Mouse (Mus musculus): Measurements from ENCODE around the gene Lrrn4cl. TPM values are rescaled to one million over a fixed set of nuclear protein-coding genes. Genes with fewer than 3 reads are reported as not detected.
A peak's percentile ranks its signal among the peaks of the same experiment; 100 is the strongest.
"Not testable (repeated sequence)": the region's sequence is repeated elsewhere in the genome, so short reads cannot be mapped to it uniquely, and the experiment has no call there.

Lrrn4cl gene
- total RNA-seq, 2 experiments from 2014 or later: 7.8 to 11.0 TPM

DNA sequence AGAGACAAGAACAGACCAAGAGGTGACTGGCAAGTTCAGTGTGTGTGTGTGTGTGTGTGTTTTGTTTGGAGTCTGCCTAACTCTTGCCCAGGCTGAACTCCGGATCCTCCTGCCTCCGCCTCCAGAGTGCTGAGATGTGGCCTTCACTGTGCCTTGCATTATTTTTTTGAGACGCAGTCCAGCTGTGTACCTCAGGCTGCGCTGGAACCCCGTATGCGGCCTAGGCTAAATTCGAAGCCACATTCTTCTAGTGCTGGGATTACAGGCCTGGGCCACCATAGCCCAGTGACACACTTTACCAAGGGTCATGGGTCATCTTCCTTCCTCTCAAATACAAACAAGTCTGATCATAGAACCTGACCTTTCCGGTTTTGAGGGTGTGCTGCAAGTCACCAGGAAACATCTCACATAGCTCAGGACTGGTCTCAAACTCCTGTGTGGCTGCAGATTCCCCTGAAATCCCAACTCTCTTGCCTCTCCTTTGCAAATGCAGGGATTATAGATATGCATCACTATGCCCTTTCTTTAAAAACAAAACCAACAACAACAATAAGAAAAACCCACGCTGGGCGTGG lies 21.8 kb downstream of the Lrrn4cl start:
- no peak for DNase-seq
- intact Hi-C loops (cut with DNase I; ENCODE audit: low total_unique reads): no loop called here

- no peak for DNase-seq
- intact Hi-C loops (cut with DNase I; ENCODE audit: low total_unique reads): no loop called here
Measured at GRCm38 (mm10) chr19:8875031-8875430, 24.5 kb downstream of the Lrrn4cl start.

DNA sequence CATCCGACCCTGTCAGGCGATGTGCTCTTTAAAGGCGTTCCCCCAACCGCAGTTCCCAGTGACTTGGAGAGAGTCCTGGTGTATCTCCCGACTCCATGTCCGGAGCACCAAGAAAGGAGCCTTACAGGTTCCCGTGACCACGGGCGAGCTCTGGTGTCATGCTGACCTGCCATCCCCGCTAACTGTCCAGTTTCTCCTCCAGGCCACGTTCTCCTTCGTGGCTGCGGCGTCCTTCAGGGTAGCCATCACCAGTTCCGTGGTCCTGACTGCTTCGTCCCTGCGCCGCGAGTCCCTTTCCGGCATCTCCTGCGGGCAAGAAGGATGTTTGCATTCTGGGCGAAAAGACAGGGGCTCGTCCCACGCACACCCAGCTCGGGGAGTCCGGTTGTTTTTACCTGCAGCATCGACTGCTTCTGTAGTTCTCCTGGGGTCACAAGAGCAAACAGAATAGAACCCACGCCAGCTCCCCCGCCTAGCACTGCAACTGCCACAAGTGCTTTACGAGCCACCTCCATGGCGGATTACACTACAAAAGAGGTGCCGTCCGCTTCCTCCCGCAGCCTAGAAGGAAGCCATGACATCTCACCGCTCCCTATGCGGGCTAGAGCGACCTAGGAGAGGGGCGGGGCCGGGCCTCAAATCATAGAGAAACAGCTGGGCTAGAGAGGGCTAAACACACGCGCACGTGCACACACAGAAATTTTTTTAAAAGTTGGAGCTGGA lies 29.9 kb downstream of the Lrrn4cl start, which contains the start of gene Uqcc3:
Uqcc3 (minus strand) TSS at position 613 of the 723 bp plus-strand sequence.
- intact Hi-C loops (cut with DNase I; ENCODE audit: low total_unique reads): no loop called here
- peak; percentile 89 for DNase-seq

DNA sequence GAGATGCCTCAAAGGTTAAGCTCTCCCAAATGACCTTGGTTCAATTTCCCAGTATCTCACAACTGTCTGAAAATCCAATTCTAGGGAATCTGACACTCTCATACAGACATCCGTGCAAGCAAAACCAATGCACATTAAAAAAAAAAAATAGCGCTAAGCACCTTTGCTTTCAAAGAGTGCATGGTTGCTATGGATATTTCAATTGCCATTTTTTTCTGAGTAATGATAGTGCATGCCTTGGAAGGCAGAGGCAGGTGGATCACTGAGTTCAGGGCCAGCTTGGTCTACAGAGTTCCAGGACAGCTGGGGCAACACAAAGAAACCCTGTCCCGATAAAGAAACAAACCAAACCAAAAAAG lies 30.4 kb downstream of the Lrrn4cl start:
- intact Hi-C loops (cut with DNase I; ENCODE audit: low total_unique reads): no loop called here
- no peak for DNase-seq

DNA sequence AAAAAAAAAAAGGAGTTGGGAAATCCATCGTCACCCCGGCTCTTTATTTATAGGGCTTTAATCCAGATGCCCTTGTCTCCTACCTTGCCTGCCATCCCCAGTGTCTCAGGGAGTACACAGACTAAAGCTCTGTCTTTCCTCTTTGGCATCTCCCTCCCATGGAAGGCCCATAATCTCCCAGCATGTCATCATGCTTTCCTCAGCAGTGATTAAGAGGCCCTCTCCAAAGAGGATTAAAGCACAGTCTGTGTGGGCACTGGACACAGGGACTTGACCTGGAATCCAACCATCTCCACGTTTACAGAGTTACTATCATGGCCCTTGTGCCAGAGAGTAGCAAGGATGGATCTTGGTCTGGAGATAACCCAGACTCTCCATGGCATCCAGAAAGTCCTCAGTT lies 33.0 kb downstream of the Lrrn4cl start, which contains the start of the genes Lbhd1 and Gm49403:
Lbhd1 (plus strand) TSS at position 117 of the 400 bp plus-strand sequence.
Gm49403 (plus strand) TSS at position 315 of the 400 bp plus-strand sequence.
- no peak for DNase-seq
- intact Hi-C loops (cut with DNase I; ENCODE audit: low total_unique reads): no loop called here

DNA sequence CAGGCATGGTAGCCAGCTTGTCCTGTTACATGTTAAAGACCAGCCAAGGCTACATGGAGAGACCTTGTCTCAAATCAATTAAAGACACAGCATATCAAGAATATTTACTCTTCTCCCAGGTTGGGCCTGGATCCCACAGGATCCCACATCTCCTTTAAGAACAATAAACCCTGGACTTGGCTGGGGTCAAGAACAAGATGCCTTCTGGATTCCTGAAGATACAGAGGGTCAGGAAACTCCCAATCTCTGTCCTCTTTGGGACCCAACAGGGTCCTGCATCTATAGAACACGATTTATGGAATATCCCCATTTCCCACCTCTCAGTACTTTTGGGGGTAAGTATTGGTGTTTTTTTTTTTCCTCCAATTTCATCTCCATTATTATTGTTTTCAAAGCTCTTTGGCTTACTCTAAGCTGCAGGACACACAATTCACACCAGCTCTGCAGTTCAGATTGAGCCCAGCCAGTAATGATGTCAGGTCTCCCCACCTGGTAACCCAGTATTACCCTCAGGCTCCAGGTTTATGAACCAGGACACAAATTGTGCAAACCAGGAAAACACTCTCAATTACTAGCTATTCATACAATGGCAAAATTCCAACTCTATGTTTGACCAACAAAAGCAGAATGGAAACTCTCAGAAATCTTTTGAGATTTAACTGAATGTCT lies 36.5 kb downstream of the Lrrn4cl start:
- intact Hi-C loops (cut with DNase I; ENCODE audit: low total_unique reads): no loop called here
- DNase-seq: no peak

DNA sequence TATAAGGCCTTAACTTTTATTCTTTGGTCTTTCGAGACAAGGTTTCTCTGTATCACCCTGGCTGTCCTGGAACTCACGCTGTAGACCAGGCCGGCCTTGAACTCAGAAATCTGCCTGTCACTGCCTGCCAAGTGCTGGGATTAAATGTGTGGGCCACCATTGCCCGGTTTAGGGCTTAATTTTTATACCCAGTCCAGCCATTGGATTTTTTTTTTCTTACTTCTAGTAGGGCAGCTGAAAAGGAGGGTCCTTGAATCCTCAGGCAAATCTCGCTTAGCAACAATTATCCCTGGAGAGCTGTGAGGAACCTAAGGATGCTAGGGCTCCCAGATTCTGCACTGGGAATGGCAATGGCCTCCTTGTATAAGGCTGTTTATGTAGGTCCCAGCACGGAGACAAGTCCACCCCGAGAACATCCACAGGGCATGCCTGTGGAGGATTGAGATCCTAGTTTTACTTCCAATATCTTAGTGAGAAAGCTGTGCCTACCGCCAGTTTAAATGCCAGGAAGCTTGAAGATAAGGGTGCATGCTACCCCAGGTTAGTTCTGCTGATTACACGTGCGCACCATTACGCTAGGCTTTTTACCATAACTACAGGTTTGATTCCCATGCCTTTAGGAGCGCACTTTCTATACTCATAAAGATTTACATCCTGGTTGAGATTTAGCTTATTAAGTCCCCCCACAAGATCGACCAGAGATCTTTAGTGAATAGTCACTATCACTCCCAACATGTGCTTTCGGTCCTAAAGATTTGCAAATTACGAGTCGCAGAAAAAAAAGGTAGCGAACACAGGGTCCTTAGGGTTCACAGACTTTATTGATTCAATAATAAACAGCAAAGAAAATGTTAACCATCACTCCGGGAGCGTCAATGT lies 37.3 kb downstream of the Lrrn4cl start:
- intact Hi-C loops (cut with DNase I; ENCODE audit: low total_unique reads): no loop called here
- no peak for DNase-seq

GRCm38 (mm10) chr19:8888511-8889385 lies 38.2 kb downstream of the Lrrn4cl start, which contains the start of the genes 1810009A15Rik and Gm49416:
Gene 1810009A15Rik, plus strand, starts transcription at chr19:8888853.
Gene Gm49416, plus strand, starts transcription at chr19:8888926.
- DNase-seq: peak; percentile 94
- intact Hi-C loops (cut with DNase I; ENCODE audit: low total_unique reads): no loop called here

DNA sequence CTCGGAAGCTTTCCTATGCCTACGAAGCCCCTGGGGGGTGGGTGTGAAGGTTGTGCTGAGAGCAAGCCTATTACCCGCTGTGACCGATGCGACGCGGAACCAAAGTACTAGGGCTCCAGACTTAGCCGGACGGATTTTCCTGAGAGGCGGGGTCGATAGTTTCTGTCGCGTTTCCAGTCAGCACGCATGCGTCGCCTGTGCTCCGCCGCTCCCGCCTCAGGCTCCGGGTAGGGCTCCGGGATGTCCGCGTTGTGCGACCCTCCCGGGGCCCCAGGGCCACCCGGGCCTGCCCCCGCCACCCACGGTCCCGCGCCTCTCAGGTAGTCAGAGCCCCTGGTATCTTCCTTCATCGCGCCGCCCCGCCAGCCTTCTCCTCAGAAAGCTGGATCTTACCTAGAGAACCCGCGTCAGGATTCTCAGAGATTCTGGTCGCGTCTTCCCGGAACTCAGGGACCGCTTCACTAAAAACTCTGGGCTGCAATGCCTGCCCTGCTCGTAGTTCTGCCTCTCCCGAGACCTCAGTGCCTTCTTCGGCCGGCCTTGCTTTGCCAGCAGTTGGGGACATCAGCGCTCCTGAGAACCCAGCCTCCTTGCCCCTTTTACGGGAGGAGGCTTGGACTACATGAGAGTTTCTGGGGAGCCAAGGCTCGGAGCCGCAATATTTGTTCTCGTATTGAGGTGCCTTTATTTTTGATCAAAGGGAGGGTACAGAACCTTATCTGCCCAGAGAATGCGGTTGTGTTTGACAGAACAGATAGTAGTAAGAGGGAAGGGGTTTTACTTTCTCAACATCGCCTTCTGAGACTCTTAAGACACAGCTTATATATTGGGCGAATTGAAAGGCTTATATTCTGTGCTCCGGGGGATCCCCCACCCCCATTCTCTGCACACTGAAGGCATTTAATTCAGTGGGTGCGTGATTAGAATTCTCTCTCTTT lies 42.5 kb downstream of the Lrrn4cl start, which contains the start of gene Ints5:
Ints5 (plus strand) TSS at position 177 of the 938 bp plus-strand sequence.
- intact Hi-C loops (cut with DNase I; ENCODE audit: low total_unique reads): no loop called here
- peak; percentile 82 for DNase-seq

- intact Hi-C loops (cut with DNase I; ENCODE audit: low total_unique reads): no loop called here
- DNase-seq: no peak
Measured at GRCm38 (mm10) chr19:8895397-8895960, 44.9 kb downstream of the Lrrn4cl start.

GRCm38 (mm10) chr19:8896231-8896630 lies 45.7 kb downstream of the Lrrn4cl start:
- intact Hi-C loops (cut with DNase I; ENCODE audit: low total_unique reads); DNase-seq: not testable (repeated sequence)

DNA sequence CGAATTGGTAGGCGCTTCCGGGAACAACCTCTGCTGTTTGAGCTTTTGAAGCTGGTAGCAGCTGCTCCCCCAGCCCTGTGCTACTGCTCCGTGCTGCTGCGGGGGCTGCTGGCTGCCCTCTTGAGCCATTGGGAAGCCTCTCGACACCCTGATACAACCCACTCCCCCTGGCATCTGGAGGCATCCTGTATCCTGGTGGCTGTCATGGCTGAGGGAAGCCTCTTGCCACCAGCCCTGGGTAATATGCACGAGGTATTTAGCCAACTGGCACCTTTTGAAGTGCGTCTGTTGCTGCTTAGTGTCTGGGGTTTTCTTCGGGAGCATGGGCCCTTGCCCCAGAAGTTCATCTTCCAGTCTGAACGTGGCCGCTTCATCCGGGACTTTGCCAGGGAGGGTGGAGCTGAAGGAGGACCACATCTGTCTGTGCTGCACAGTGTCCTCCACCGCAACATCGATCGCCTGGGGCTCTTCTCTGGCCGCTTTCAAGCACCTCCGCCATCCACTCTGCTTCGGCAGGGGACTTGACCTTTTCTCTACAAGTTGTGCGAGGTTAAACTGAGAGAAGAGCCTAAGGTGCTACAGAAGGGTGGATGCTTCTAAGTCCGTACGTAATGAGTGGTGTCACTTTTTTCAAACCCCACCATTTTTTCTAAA lies 46.8 kb downstream of the Lrrn4cl start:
- DNase-seq: peak; percentile 68
- intact Hi-C loops (cut with DNase I; ENCODE audit: low total_unique reads): not testable (repeated sequence)

DNA sequence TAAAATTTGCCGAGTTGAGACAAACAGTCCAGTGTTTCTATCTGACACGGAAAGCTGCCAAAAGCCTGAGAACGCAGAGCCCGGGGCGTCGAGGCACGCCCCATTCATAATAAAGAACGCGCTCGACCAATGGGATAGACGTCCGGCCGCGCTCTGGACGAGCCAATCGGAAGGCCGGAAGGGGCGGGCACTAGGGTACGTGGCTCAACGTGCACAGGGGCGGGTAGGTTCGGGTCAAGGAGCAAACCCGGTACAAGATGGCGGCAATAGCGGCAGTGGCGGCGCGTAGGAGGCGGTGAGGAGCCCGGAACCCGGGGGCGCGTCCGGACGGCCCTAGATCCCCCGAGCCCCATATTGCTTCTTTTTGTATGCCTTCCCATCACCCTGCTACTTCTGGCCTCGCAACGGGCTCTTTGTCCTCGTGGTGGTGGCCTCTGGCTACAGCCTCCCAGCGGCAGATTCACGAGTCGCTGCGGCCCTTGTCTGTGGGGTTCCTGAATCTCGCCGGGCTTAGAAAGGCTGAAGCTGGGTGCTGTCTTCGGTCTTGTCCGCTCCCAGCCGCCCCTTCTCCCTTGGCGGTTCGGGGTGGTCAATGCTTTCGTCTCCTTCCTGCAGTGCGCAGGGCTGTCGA lies 47.4 kb downstream of the Lrrn4cl start, which contains the start of gene Ganab:
Ganab (plus strand) TSS at position 207 of the 631 bp plus-strand sequence.
- intact Hi-C loops (cut with DNase I; ENCODE audit: low total_unique reads): no loop called here
- DNase-seq: peak; percentile 96

DNA sequence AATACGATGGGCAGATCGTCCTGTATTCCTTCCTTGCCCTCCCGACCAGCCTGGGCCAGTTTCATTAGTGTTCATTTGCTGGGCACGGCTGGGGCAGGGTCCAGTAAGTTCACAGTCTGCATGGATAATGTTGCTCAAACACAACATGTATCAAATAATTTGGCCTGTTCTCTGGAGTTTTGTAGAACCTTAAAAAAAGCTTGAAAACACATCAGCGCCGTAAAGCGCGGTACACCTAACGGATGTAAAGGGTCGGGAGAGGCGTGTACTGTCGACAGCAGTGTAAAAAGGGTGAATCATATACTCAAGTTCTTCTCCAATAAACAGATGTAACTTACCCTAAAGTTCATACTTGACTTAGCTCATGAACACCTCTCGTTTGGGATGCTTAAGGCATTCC lies 48.0 kb downstream of the Lrrn4cl start:
- intact Hi-C loops (cut with DNase I; ENCODE audit: low total_unique reads): no loop called here
- no peak for DNase-seq

DNA sequence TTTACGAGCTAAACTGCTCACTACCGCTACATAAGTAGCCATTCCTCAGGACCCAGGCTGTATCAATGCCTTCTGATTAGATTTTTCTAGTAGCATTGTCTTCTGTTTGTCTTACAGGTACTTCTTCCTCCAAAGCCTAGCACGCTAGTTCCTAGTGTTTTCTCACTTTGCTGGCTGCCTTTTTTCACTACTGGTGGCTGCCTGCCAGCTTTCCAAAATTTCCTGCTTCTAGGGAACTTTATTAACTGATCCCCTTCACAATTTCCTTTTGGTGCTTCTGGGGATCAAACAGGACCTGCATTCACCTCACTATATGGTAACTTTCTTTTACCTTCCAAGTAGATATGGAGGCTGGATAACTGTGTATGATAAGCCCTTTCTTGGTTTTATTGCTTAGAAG lies 48.5 kb downstream of the Lrrn4cl start:
- DNase-seq: no peak
- intact Hi-C loops (cut with DNase I; ENCODE audit: low total_unique reads): no loop called here

DNA sequence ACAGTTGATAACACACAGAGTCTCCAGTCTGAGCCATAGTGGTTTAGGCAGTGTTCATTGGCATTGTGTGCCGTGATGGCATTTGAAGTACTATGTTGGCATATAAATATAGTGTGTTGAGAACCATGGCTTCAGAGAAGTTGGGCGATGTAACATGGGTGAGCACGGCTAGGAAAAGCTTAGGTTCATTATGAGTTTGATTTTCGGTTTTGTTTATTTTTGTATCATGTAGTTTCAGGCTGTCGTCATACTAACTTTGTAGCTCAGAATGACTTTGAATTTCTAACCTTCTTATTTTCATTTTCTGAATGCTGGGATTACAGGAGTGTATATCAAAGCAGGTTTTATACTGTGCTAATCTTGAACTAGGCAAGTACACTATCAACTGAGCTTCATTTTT lies 52.8 kb downstream of the Lrrn4cl start:
- intact Hi-C loops (cut with DNase I; ENCODE audit: low total_unique reads): loop anchor here (10.0 kb wide), 1 partner anchor 51 kb away; the partner anchor contains the start of gene Tut1
- DNase-seq: no peak

Data from gastrocnemius, postnatal 14 days (tissue).